Mouse (Mus musculus) embryonic facial prominence, embryonic 11.5 days (tissue): Measurements from ENCODE around the gene Cisd1. TPM values are rescaled to one million over a fixed set of nuclear protein-coding genes. Genes with fewer than 3 reads are reported as not detected.

Experiments used
- ATAC-seq: fragments of 200-750 bp; cut with Nextera tagmentation; replicated peaks from 2 replicates; pipeline ENCODE4 v1.8.0; 2017; ENCODE audit warnings: low read depth; ENCODE audit not compliant: insufficient number of reproducible peaks, low FRiP score, low TSS enrichment
- DNase-seq: peaks from one replicate; pipeline ENCODE4 v3.0.0-alpha.2; 2015; ENCODE audit warnings: low spot score
- H3K27ac ChIP-seq: fragments of 300-500 bp; sonication (generic); replicated peaks from 2 replicates; pipeline ENCODE4 v1.5.1; 2014; ENCODE audit warnings: mild to moderate bottlenecking, low read depth, low read length, control low read depth
- H3K27me3 ChIP-seq: fragments of 300-500 bp; sonication (generic); 2 replicates; pipeline ENCODE4 v1.6.1; 2014; ENCODE audit warnings: mild to moderate bottlenecking, low read length, moderate library complexity, mixed read lengths; ENCODE audit not compliant: control insufficient read depth, insufficient read depth
- H3K36me3 ChIP-seq: fragments of 300-500 bp; sonication (generic); replicated peaks from 2 replicates; pipeline ENCODE4 v1.6.1; 2014; ENCODE audit warnings: low read depth, mild to moderate bottlenecking, low read length, moderate library complexity, mixed read lengths; ENCODE audit not compliant: control insufficient read depth, insufficient read depth
- H3K4me1 ChIP-seq: fragments of 300-500 bp; sonication (generic); 2 replicates; pipeline ENCODE4 v1.6.1; 2014; ENCODE audit warnings: low read length, mixed read lengths; ENCODE audit not compliant: control insufficient read depth, insufficient read depth
- H3K4me2 ChIP-seq: fragments of 300-500 bp; sonication (generic); 2 replicates; pipeline ENCODE4 v1.6.1; 2014; ENCODE audit warnings: low read depth, mild to moderate bottlenecking, control low read depth, low read length, moderate library complexity
- H3K4me3 ChIP-seq: fragments of 300-500 bp; sonication (generic); 2 replicates; pipeline ENCODE4 v1.5.1; 2014; ENCODE audit warnings: low read depth, low read length, control low read depth
- H3K9ac ChIP-seq: fragments of 300-500 bp; sonication (generic); replicated peaks from 2 replicates; pipeline ENCODE4 v1.6.1; 2014; ENCODE audit warnings: mild to moderate bottlenecking, control low read depth, low read length
- H3K9me3 ChIP-seq: fragments of 300-500 bp; sonication (generic); replicated peaks from 2 replicates; pipeline ENCODE4 v1.6.1; 2016; ENCODE audit warnings: mild to moderate bottlenecking, low read length, inconsistent platforms, mixed read lengths; ENCODE audit not compliant: control insufficient read depth
- WGBS: fragments of 180-500 bp; shearing (Covaris S2); extraction: QIAGEN DNeasy Blood & Tissue Kit; methylation state at CpG from one replicate; pipeline ENCODE4 v1.1.7; 2014; 5-methylcytosine and 5-hydroxymethylcytosine counted together
- polyA plus RNA-seq: library from polyadenylated mRNA; unstranded; fragments of >200 nt; fragmentation: Nextera tagmentation; extraction: Ambion mirVana; gene quantifications from 2 replicates; pipeline ENCODE4 v1.2.1, GENCODE M21; 2014

Cisd1 gene
- polyA plus RNA-seq, 1 experiment from 2014 or later: 128 TPM

DNA sequence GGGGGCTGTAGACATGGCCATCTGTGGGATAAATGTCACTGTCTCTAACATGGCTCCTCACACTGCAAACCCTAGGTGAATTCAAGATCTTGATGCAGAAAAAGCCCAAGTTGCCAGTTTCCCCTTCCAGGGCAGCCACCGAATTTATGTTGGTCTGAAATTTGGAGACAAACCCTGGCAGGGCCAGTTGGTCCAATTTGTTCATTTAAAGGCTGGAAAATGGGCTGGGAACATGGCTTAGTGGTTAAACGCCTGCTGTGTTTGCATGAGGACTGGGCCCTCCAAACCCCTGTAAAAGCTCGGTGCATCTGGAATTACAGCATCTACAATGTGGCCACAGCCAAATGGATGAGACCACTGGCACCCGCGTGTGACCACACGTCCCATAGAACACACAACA lies 15.5 kb downstream of the Cisd1 start:
- 90% methylated on average over 6 of the region's 6 CpGs for WGBS
- Histone ChIP-seq H3K9ac (no peak overlapping the region), H3K9me3 (no peaks in the 10 kb centered on the region), H3K4me1 (no peaks in the 10 kb centered on the region), H3K36me3 (no peaks in the 10 kb centered on the region), H3K27me3 (no peaks in the 10 kb centered on the region), H3K27ac (no peak overlapping the region), H3K4me2 (no peak overlapping the region), H3K4me3 (no peak overlapping the region)
- no peak for ATAC-seq
- DNase-seq: no peak

DNA sequence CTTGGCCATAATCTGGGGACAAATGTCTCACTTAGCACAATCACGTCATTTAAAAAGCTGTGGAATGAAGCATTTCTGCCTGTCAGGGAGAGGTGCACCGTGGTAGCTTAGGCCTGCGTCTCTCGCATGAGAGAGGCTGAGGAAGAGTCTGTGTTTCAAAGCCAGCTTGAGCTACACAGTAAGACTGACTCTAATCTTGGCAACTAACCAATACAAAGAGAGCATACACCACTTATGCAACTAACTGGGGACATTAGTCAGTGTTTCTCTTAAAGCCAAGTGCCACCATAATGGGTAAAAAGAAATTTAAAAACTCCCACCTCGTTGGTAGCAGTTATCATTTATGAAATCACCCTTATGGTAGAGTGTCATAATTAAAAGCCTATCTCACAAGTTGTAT lies 15.9 kb downstream of the Cisd1 start:
- no peak overlapping the region for H3K4me3 ChIP-seq

DNA sequence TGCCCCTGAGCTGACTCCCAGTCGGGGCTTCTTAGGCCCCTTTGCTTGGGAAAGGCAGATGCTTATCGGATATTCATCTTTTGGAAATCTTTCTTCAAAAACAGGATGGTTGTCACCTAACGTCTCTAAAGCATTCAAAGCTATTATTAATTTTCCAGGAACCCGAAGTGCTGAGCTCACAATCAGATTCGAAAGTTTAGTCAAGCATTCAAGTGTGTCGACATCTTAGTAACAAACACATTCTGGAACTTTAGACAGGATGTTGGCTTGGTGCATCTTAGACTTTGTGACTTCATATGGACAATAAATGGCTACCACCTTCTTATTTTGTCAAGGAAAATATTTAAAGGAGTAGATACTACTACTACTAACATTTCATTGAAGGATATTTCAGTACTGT lies 16.4 kb downstream of the Cisd1 start:
- no peak for DNase-seq
- WGBS: 92% methylated on average over 6 of the region's 6 CpGs

More for the DNA sequence above, 15.9 kb downstream of the Cisd1 start:
- Histone ChIP-seq H3K27ac (no peak overlapping the region), H3K4me2 (no peak overlapping the region), H3K9ac (no peak overlapping the region), H3K4me1 (no peaks in the 10 kb centered on the region), H3K27me3 (no peaks in the 10 kb centered on the region), H3K36me3 (no peaks in the 10 kb centered on the region), H3K9me3 (no peaks in the 10 kb centered on the region)
- DNase-seq (no peak), ATAC-seq (no peak)
- WGBS: 92% methylated on average over 5 of the region's 5 CpGs

DNA sequence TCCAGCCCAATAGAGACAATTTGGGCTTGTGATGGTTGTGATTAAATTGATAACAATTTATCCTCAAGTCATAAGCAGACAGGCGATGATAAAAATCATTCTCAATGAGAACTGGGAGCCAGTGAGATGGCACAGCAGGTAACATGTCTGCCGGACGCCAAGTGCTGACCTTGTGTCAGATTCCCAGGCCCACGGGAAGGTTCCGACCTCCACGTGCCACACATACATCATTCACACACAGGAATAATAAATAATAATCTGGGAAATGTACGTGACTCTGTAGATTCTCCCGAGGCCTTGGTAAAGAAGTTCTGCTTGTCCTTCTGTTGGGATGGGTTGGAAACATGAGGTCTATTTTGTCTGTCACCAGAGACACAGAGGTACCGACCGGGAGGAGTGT lies 17.4 kb downstream of the Cisd1 start:
- Histone ChIP-seq H3K27ac (no peak overlapping the region), H3K4me1 (no peaks in the 10 kb centered on the region), H3K36me3 (no peaks in the 10 kb centered on the region), H3K27me3 (no peaks in the 10 kb centered on the region), H3K4me2 (no peak overlapping the region), H3K9ac (no peak overlapping the region), H3K9me3 (no peaks in the 10 kb centered on the region), H3K4me3 (no peak overlapping the region)
- no peak for ATAC-seq
- no peak for DNase-seq
- 78% methylated on average over 10 of the region's 10 CpGs for WGBS

More for the DNA sequence above, 16.4 kb downstream of the Cisd1 start:
- Histone ChIP-seq H3K27ac (no peak overlapping the region), H3K9ac (no peak overlapping the region), H3K27me3 (no peaks in the 10 kb centered on the region), H3K36me3 (no peaks in the 10 kb centered on the region), H3K4me1 (no peaks in the 10 kb centered on the region), H3K4me2 (no peak overlapping the region), H3K4me3 (no peak overlapping the region), H3K9me3 (no peaks in the 10 kb centered on the region)
- ATAC-seq: no peak

DNA sequence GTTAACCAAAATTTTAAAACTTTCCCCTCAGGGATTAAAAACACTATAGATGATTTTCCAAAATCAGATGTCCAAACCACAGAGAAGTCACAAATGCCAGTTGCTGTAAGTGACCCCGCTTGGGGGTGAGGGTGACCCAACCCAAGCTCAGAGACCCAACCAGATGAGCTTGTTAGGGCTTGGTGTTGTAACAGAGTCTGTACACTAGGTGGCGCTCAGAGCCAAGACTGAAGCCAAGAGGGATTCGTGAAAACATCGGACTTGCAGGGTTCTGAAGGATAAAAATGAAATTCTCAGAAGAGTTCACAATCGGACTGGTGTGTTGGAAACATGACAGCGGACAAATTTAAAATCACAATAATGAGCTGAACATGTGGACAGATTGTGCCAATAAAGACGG lies 18.0 kb downstream of the Cisd1 start:
- Histone ChIP-seq H3K4me3 (no peak overlapping the region), H3K9ac (no peak overlapping the region), H3K9me3 (no peaks in the 10 kb centered on the region), H3K36me3 (no peaks in the 10 kb centered on the region), H3K4me1 (no peaks in the 10 kb centered on the region), H3K27me3 (no peaks in the 10 kb centered on the region), H3K4me2 (no peak overlapping the region), H3K27ac (no peak overlapping the region)
- peak; percentile 86 for DNase-seq
- WGBS: 12% methylated on average over 7 of the region's 7 CpGs
- no peak for ATAC-seq

DNA sequence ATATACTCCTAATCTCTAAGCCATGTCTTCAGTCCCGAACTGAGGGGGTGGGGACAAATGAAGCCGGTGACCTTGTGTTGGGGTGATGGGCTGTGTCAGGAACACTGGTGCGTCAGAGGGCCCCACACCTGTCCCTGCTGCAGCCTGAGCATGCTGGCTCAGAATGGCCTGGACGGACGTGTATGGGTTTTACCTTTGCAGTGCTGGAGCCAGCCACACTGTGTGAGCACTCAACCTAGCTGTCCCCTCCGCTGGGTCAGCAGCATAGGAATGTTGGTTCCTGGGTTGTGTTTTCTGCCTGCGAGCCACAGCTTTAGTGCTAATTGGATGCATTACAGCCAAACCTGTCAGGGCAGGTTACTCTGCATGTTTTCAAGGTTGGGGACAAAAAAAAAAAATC lies 18.6 kb downstream of the Cisd1 start:
- H3K36me3 ChIP-seq: no peaks in the 10 kb centered on the region
- H3K4me2 ChIP-seq: no peak overlapping the region
- H3K9ac ChIP-seq: no peak overlapping the region
- no peak overlapping the region for H3K4me3 ChIP-seq
- DNase-seq (no peak), ATAC-seq (no peak)
- H3K9me3 ChIP-seq: no peaks in the 10 kb centered on the region
- H3K27me3 ChIP-seq: no peaks in the 10 kb centered on the region
- WGBS: 78% methylated on average over 7 of the region's 7 CpGs
- no peaks in the 10 kb centered on the region for H3K4me1 ChIP-seq
- H3K27ac ChIP-seq: no peak overlapping the region

DNA sequence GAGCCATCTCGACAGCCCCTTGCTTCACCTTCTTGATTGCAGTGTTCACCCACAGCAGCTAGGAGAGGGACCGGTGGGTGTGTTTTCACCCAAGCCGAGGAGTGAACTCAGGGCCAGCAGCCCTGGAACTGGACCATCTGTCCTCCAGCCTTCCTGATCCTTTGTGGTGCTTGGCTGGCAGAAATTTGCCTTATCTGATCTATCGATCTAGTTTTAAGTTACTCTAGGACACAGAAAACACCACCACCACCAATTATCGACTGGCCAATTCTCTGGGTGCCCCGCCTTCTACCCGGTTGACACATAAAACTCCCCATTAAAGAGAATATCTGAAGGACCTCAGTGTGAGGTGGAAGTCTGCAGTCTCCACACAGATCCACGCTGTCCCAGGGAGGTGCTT lies 21.1 kb downstream of the Cisd1 start:
- H3K27ac ChIP-seq: no peak overlapping the region
- H3K9me3 ChIP-seq: no peaks in the 10 kb centered on the region
- no peaks in the 10 kb centered on the region for H3K27me3 ChIP-seq
- 86% methylated on average over 8 of the region's 8 CpGs for WGBS
- H3K9ac ChIP-seq: no peak overlapping the region
- H3K4me2 ChIP-seq: no peak overlapping the region
- no peak overlapping the region for H3K4me3 ChIP-seq
- H3K36me3 ChIP-seq: no peaks in the 10 kb centered on the region
- ATAC-seq: no peak
- no peak for DNase-seq
- H3K4me1 ChIP-seq: no peaks in the 10 kb centered on the region

DNA sequence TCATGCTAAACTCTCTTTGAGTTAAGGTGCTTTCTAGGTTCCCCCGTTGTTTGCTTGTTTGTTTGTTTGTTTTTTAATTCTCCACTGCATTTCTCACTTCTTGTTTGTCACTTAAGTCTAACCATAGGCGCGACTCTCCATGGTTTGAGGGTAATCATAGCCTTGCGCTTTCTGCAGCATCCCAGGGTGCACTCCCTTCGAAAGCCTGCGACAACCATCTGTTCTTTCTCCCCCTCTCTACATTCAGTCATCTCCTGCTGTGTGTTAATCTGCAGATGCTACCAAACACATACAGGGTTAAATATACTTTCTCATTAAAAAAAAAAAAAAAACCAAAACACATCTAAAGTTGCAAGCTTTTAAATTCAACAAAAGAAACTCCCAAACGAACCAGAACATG lies 28.3 kb downstream of the Cisd1 start:
- Histone ChIP-seq H3K27me3 (no peaks in the 10 kb centered on the region), H3K4me3 (no peak overlapping the region), H3K4me1 (no peaks in the 10 kb centered on the region), H3K4me2 (no peak overlapping the region), H3K9me3 (no peaks in the 10 kb centered on the region), H3K27ac (no peak overlapping the region), H3K9ac (no peak overlapping the region), H3K36me3 (no peaks in the 10 kb centered on the region)
- DNase-seq: no peak
- WGBS: 70% methylated on average over 7 of the region's 7 CpGs
- ATAC-seq: no peak
